Mouse (Mus musculus) right cerebral cortex, adult 2 months (tissue): ENCODE results near the gene Traf3ip2.

ENCODE experiments used
- DNase-seq, 2 experiments: peaks; one replicate each; pipeline ENCODE4 v3.0.0; 2021 to 2022; ENCODE audit warnings: low spot score in 2 of 2

Gene Traf3ip2

DNA sequence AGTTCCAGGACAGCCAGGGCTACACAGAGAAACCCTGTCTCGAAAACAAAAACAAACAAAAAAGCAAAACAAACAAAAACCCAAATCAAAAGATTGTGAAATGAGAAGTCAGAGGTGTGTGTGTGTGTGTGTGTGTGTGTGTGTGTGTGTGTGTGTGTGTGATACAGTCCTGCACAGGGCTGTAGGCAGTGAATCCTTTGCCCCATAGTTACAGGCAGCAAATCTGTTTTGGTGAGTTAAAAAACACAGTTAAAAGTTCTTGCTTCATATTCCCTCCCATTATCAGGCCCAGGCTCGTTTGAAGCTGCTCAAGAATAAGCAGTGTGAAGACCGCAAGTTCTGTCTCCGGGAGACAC is at the start of gene Traf3ip2:
Gene Traf3ip2, plus strand, starts transcription at position 302 of the 356 bp plus-strand sequence.
- no peak for DNase-seq

DNA sequence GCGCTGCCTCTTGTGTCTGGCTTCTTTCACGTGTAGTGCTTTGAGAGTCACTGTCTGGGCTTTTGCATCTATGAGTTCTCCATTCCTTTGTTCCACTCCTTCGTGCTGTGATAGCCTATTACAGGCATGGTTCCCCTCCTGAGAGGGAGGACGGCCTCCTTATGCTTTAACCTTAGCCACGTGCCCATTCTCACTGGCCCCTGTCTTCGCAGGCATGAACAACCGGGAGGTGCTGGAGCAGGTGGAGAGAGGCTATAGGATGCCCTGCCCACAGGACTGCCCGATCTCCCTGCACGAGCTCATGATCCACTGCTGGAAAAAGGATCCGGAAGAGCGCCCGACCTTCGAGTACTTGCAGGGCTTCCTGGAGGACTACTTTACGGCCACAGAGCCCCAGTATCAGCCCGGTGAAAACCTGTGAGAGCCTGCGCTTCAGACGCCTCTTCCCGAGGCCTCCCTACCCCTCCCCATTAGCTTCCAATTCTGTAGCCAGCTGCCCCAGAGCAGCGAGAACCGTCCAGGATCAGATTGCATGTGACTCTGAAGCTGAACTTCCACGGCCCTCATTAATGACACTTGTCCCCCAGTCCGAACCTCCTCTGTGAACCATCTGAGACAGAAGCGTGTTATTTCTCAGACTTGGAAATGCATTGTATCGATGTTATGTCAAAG is 49.0 kb upstream of the Traf3ip2 start:
- no peak for DNase-seq

DNA sequence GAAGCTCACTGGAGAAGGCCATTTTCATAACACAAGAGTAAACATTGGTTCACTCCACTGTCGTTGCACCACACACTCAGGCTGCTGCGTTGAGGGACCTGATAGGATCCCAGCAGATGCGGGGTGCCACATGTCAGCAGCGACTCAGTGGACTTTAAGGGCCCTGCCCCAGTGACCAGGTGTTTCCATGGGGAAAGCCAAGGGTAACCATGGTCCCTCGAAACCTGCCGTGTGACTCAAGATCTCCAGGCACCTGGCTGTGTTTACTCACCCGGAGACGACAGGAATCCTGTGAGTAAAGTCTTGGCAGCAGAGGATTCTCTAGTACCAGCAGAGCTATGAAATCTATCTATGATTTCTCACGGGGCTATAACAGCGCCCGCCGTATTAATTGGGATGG is 45.8 kb upstream of the Traf3ip2 start:
- DNase-seq: no peak

DNA sequence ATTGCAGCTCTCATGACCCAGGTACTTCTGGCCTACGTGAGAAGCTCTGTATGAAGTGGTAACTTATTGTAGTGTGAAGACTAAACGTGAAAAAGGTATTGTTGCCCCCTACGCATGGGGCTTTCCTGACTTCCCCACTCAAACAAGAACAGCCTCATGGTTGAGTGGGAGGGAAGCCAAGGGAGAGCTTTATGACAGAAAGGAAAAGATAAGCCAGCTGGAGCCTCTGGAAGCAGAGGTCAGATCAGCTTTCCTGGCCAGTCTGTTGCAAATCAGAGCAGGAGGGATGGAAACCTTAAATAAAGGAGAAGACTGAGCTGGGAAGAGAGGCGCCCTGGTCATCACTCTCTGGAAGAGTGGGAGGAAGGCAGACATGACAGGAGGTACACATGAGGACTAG is 43.7 kb upstream of the Traf3ip2 start:
- no peak for DNase-seq

DNA sequence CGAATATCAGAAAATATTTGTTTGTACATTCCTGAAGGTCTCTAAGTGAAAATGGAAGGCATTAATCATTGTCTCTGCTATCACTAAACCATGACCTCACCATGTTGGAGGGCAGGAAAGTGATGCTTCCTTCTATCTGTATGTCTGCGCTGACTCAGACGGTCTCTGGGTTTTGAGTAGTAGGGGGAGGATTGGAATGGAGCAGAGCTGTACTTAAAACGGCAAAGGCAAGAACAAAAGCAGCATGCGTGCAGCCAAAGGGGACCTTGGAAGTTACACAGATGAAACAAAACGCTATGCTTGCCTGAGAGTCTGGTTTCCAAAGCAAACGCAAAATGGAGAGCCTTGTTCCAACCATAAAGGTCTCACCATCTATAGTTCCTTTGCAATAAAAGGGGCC is 41.7 kb upstream of the Traf3ip2 start:
- no peak for DNase-seq

DNA sequence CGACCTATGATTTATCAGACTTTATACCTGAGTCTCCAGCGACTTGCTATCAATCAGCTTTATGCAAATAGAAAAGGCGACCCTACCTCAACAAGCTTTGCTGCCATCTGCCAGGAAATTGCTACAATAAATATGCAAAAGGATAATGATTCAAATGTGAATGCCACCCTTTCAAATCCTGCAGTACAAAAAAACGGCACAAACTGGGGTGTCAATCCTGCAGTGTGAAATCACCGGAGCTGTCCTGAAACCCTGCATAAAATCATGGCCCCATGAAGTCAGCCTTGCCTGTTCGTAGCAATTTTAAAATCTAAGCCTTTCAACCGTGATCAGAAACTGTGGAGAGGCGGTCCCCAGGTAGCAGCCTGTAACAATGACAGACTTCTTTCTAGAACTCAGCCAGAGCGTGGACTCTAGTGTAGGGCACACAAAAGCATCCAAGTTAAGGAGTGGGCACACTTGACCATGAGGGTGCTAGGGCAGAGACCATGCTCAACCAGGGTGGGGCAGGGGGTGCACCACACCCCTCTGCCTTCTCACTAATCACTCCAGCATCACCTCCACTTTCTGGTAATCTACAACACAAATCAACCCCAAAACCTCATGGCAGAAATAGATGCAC is 40.6 kb upstream of the Traf3ip2 start:
- no peak for DNase-seq

DNA sequence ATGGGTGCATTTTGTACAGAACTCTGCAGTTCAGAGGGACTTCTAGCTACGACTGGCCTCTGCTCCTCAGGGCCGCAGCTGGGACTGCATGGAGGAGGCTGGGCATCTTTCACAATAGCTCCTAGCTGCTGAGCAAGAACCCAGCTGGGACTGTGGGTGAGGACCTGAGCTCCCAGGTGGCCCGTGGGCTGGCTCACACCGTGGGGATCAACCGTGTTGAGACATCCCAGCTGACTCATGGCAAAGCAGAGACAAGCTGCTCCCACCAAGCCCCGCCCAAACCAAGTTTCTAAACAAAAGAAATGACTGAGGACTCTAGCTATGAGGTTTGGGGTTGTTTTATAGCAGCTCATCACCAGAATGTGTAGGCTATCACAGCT is 40.1 kb upstream of the Traf3ip2 start:
- peak; percentile 70 to 76 for DNase-seq

DNA sequence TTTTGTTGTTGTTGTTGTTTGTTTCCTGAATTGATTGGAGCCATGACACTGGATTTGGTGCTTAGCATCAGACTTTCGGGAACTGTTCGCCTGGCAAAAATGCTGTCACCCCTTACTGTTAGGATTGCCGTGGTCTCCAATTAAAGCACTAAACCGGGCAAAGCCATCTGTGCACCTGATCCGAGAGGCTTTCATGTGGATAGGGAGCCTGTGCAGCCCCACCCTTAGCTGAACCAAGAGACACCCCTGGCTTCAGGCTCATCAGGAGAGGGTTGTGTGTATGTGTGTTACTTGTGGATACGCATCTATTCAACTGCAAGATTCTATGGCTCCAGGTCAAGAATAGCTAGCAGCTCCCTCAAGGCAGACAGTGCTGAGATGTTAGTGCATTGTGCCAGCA is 36.3 kb upstream of the Traf3ip2 start:
- no peak for DNase-seq

DNA sequence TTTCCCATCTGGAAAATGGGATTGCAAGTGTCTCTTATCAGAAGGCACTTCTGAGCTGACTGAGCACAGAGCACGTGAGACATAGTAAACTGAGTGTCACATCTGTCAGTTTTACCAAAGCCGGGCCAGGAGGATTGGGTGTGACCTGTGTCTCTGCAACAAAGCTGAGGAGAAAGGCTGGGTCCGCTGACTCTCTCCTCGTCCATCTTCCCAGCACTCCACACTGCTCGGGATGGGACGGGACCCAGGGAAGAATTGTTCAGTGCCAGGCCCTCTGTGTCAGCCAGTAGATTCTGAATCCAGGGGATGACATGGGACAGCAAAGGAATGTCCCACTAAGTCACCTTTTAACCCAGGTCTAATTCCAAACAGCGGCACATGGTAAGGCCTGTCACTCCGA is 32.3 kb upstream of the Traf3ip2 start:
- DNase-seq: no peak

DNA sequence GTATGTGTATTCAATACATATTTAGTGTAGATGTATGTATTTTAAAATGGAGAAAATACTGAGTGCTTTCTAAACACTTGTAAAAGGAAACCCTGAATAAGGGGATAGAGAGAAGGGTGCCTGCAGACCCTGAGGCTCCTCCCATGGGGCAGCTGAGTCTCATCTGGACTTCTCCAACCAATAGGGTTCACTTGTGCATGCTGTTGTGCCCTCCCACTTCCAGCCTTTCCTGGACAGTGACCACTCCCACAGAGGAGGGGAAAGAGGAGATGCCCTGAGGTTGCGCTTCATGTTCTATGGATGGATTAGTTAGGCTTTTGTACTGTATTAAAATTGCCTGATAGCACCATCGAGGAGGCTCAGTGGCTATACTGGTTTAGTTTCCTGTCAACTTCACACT is 30.3 kb upstream of the Traf3ip2 start:
- no peak for DNase-seq

DNA sequence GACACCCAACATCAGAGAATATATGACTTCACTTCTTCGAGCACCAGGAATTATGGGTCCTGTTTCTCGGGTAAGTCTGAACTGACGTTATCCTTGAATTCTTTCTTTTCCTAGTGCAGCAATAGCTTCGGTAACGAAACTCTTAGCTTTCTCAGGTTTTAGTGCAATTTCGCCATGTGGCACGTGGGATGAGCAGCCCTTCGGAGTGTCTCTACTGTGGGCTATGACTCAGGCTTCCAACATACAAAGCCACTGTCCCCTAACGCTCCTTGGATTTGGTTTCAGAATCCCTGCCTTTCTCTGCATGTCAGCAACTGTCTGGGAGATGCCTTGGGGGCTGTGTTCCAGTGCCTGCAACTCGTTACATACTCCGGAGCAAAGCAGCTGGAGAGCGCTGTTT is 29.0 kb upstream of the Traf3ip2 start:
- DNase-seq: peak; percentile 54 to 56

DNA sequence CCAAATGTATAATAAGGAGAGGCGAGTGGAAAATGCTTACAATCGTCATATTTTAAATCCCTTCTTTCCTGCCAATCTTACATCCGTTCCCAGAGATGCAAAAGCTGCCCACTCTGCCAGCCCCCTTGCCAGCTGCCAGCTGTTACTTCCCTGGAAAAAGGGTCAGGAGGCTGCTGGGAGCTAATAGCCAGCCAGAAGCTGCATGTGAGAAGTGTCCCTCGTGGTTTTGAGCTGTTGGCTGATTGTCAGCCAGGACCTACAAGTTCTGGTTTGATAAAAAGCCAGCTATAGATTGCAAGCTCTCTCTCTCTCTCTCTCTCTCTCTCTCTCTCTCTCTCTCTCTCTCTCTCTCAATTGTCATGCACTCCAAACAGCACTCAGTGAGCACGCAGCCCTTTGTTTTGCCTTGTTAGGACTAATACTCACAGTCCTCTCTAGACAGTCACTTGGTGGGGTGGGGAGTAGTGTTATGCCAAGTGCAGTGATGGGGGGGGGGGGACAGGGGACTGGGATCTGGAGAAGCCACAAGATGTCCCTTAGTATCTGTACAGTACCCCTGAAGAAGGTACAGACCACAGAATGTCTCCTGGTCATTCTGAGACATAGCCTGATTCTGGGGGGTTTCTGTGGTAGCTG is 25.3 kb upstream of the Traf3ip2 start:
- no peak for DNase-seq

DNA sequence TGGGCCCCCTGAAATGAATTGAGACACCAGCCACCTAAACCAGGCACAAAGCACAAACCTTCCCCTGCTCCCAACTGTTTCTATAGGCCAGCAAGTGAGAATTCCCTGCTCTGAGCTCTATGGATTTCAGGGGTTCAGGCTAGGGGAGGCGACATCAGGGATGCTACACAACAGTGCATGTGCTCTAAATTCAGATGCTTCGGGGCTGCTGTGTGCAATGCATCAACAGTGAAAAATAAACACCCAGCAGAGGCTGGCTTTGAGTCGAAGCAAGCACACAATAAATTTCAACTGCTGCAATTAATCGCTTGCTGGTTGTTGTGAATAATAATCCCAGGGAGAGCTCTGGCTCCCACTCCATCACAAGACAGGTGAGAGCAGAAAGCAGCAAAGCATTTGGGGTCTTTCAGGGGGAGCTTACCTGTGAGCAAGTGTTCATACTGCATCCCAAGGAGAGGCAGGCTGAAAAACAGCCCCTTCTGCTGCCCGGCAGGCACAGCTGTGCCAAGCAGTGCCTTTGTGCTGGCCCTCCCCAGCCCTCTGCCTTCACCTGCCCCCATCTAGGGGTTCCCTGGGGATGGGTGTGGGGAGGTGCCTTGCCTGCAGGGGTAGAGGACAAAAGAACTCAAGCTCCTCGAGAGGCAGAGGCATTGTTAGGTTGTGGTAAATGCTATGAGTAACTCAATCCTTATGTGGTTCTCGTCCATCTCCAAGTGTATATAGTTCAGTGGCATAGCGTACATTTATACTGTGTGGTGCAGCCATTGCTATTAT is 24.6 kb upstream of the Traf3ip2 start:
- no peak for DNase-seq

DNA sequence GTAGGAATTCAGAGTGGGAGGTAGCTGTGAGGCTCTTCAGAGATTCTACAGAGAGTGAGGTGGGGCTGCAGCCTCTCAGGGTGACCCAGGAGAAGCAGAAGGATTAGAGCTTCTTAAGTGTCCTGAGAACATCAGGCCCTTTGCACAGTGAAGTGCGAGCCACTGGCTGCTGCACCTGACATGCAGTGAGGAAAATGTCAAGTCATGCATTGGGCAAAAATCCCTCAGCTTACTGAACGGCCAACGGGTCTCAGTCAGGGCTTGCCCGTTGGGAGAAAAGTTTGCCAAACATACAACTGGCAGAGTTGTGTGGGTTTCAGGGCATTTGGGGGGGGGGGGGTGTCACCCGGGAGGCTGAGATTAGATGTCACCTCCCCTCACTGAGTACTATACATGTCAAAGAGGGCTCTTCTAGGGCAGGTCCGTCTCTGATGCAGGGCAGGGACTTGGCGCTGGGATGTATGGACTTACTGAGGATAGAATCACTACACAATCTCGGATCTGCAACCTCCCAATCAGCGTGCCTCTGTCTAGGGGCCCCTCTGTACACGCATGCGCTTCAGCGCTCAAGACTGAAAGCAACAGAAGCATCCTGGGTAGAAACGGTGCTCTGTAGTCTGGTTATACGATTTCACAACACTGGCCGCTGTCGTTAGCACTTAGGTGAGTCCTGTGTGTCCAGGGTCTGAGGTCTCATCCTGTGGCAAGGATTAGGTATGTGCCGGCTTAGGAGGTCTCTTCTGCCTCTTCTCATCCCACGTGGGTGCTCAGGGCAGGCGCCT is 22.8 kb upstream of the Traf3ip2 start:
- no peak for DNase-seq

DNA sequence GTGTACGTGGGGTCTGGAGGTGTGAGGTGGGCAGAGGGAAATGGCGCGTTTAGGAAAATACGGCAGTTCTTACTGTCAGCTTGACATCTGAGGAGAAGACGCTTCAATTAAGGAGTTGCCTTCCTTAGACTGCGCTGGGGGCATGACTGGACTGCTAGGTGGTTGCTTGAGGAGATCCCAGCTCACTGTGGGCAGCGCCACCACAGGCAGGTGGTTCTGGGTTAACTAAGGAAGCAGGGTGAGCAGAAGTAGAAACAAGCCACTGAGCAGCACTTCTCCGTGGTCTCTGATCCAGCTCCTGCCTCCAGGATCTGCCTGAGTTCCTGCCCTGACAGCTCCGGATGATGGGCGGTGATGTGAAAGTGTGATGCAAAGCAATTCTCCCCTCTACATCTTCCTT is 22.1 kb upstream of the Traf3ip2 start:
- no peak for DNase-seq

DNA sequence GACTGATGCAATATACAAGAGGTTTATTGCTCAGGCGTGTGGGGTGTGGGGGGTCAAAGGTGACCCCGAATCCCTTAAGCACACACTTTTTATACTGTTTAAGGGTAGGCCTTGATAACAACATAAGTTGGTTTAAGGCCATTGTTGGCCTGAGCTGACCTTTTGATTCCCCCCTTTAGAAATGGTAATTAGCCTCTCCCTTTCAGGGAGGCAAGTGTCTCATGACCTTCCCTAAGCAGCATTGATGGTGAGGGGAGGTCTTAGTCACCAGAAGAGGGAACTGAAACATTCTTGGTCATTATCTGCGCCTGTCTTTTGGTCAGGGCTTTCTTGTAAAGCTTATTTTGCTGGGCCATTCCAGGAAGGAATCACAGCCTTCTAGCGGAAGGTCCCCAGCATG is 20.2 kb upstream of the Traf3ip2 start:
- DNase-seq: no peak

DNA sequence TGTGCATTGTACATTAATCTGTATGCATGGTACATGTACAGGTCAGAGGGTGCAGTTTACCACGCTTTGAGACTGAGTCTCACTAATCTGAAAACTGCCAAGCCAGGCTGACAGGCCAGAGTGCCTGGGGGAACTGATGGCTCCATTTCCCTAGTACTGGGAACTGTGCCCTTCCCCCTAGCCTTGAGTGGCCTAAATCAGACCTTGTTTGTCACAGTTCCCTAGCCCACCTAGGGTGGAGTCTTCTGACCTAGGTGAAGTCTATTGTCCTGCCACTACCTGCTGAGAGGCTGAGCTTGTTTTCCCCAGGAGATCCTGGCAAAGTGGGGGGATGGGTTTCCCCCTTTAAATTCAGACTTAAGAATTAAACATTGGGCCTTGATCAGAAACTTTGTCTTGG is 18.0 kb upstream of the Traf3ip2 start:
- no peak for DNase-seq

DNA sequence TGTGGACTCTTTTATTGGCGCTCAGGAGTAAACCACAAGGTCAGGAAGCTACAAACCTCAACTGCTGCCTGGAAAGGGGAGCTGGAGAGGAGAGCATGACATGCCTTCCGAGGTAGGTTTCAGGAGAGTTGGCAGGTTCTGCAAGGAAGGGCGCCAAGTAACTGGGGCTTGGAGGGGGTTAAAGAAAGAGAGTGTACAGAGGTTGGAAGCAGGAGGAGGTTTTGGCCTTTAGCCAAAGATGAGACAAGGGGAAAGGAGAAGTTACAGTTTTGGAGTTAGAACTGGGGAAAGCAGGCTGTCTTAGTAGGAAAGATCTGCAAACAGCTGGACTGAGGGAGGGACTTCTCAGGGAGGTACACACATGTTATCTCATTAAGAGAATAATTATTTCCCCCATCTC is 16.9 kb upstream of the Traf3ip2 start:
- DNase-seq: no peak

DNA sequence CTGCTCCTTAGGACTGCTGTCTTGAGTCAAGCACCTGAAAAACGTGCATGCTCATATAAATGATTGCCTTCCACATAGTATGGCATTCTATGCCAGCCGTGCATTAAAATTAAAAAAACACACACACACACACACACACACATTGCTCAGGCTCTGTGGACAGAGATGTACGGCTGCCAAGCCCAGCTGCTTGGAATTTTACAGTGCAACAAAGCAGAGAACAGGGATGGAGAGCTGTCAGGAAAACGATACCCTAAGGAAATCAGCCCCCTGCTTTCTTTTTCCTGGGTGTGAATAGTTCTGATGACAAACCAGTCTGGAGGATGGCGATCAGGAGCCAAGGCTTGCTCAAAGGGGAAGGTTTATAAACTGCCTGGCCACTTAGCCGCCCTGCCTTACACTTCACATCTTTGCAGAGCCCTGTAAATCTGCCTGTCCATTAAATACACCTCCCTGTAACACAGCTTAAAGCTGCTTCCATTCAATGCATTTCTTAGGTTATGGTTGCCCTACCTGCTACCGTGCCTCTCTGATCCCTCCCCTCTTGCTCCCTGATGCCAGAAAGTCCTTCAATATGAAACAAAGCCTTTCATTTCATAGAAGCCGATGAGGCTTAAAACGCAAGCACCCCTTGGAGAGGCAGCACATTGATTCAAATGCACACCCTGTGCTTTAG is 15.5 kb upstream of the Traf3ip2 start:
- no peak for DNase-seq

DNA sequence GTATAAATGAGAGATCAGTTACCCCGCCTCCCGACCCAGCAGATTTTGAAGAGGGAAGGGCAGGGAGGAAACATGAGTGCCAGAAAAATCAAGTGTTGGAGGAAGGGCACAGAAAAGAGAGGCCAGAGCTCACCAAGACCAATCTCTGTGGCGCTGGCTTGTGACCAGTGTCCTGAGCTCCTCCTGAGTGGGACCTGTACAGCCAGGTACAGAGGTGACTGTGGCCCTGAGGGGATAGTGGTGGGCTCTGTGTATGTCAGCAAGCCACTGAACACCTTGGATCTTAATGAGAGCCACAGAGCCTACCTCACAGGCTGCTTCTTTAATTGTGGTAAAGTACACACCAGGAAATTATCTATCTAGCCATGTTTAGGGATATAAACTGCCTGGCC is 14.9 kb upstream of the Traf3ip2 start:
- no peak for DNase-seq

DNA sequence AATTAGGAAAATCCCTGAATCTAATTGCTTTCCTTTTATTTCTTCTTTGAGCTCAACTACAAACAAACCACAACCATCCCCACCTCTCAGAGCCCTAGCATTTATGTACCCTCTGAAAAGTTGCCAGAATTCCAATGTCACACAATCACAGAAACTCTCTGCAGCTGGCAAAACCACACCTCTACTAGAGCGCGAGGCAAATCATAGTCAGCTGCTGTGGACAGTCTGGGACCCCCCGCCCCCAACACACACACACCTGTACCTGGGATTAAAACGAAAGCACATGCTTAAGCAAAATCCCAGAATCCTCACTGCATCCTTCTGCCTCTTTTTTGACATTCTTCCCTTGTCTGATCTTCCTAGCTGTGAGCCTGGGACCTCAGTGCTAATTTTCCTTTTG is 13.1 kb upstream of the Traf3ip2 start:
- DNase-seq: no peak
